Mouse (Mus musculus) spleen, adult 2 months (tissue): ENCODE data around the gene Cdh16.

Source experiments
- CTCF ChIP-seq: fragments of 200-500 bp; IDR thresholded peaks from 2 replicates; pipeline ENCODE4 v1.5.1; 2011; ENCODE audit warnings: mild to moderate bottlenecking, inconsistent platforms; ENCODE audit not compliant: insufficient read depth, insufficient read length, insufficient replicate concordance; ENCODE audit errors: extremely low read depth
- POLR2A ChIP-seq: fragments of 200-500 bp; IDR thresholded peaks from 2 replicates; pipeline ENCODE4 v1.6.1; 2011; ENCODE audit warnings: low read depth, low read length, inconsistent platforms

DNA sequence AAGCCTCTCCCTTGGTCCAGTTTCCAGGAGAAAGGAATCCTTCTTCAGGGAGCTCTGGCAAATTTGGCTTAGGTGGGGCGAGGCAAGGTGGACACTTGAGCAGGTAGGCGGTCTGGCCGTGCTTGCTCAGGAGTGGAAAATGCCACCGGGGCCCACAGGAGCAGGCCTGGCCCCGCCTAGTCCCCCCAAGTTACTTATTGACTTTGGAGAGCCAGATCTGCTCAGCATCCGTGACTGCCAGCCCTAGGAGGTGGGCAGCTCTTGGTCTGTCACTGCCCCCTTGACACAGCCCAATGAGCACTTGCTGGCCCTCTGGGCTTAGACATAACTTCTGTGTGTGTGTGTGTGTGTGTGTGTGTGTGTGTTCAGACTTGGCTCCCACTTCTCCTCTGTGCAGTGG, at the start of gene Cdh16:
- TF ChIP-seq CTCF = no peak
- no peak for TF ChIP-seq POLR2A
